Mouse (Mus musculus) forebrain, embryonic 12.5 days (tissue): ENCODE measurements around the gene Vps4b. TPM values are rescaled to one million over a fixed set of nuclear protein-coding genes. Genes with fewer than 3 reads are reported as not detected.

Source experiments
- polyA plus RNA-seq: library from polyadenylated mRNA; unstranded; fragments of >200 nt; fragmentation: Nextera tagmentation; extraction: Ambion mirVana; gene quantifications from 2 replicates; pipeline ENCODE4 v1.2.1, GENCODE M21; 2016

The Vps4b gene
- polyA plus RNA-seq, 1 experiment from 2014 or later, result 61.7 TPM

Other genes starting within 250 kb of the Vps4b start
- 9.7 and 11.0 TPM in 2 replicates for gene Bcl2, start 82.5 kb downstream of the Vps4b start, polyA plus RNA-seq
- 8.3 and 9.0 TPM in 2 replicates for gene Kdsr, start 37.0 kb downstream of the Vps4b start, polyA plus RNA-seq
- gene Serpinb5, start 64.4 kb upstream of the Vps4b start, polyA plus RNA-seq, result 0.20 TPM in 1 of 2 replicates, not detected in the other
- not detected in 2 replicates for gene Serpinb12, start 137.7 kb upstream of the Vps4b start, polyA plus RNA-seq
- gene Serpinb13, start 184.3 kb upstream of the Vps4b start, polyA plus RNA-seq, result not detected in 2 replicates